Mouse (Mus musculus) left cerebral cortex, adult 9 months (tissue): Measurements from ENCODE around the gene Csmd2.

Experiments used
- DNase-seq, 2 experiments: peaks; one replicate each; pipeline ENCODE4 v3.0.0; 2022; ENCODE audit warnings: low spot score in 2 of 2

The Csmd2 gene

DNA sequence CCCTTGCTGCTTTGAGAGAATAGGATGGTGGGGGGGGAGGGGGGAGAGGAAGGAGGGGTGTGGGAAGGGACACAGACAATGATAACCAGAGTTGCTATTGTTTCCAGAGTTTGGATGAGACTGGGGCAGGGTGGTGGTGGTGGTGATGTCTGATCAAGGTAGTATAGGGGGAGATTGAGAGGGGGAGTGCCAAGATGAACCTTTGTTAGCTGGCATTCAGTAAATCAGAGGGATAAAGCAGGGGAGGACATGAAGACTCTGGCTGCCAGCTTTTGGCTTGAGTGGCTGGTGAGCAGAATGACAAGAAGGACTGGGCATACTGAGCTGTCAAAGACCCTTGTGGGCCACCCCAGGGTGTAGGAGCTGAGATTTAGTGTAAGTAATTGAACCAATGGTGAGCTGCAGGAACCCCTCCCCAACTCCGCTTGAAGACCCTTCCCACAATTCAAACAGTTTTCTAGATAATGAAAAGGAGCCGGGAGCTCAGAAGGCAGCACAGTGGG is 254.2 kb downstream of the Csmd2 start:
- DNase-seq = no peak

DNA sequence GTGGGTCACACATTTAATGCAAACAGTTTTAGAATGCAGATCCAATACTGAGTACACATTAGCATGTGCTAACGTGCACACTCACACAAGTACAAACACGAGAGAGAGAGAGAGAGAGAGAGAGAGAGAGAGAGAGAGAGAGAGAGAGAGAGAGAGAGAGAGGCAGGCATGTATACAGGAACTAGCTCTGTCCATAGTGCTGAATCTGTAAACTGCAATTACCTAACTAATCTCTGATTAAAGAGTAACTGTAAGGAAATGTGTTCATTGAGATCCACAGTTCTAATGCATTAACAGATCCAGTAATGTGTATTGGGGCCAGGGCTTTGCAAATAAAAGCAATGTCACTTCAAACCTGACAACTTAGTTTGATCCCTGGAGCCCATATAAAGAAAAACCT is 257.5 kb downstream of the Csmd2 start:
- DNase-seq = no peak

DNA sequence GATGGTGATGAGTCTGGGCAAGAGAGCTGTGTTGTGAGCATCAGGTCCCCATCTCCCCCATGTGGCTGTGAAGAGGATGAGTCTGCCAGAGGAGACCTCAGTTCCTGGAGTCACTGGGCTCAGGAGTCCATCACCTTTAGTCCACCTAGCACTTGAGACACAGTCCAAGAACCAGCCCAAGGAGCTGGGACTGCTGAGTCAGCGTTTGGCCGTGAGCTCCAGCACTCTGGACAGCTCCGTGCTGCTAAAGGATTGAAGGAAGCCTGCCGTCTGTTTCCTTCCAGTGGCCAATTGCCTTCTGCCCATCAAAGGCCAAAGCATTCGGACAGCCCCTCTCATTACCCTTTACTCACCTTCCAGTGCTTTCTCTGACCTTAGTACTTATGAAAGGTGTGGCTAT is 261.0 kb downstream of the Csmd2 start:
- no peak for DNase-seq

DNA sequence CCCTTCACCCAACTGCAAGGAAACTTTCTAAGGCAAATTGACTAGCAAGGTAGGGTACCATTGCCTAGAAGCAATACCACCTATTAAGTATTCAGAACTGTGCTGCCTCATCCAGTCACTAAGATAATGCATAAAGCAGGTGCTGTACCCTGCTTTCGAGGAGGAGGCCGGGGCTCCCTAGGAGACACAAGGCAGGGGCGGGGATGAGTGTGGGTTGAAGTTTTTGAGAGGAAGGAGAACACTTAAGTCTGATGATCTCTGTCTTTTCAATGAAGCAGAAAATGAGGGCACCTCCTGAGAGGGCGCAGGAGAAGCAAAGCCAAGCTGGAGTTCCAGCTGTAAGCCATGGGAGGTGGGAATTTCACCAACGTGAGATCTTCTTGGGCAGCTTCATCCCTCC is 271.6 kb downstream of the Csmd2 start:
- DNase-seq = peak in 1 of 2 experiments; percentile 22

DNA sequence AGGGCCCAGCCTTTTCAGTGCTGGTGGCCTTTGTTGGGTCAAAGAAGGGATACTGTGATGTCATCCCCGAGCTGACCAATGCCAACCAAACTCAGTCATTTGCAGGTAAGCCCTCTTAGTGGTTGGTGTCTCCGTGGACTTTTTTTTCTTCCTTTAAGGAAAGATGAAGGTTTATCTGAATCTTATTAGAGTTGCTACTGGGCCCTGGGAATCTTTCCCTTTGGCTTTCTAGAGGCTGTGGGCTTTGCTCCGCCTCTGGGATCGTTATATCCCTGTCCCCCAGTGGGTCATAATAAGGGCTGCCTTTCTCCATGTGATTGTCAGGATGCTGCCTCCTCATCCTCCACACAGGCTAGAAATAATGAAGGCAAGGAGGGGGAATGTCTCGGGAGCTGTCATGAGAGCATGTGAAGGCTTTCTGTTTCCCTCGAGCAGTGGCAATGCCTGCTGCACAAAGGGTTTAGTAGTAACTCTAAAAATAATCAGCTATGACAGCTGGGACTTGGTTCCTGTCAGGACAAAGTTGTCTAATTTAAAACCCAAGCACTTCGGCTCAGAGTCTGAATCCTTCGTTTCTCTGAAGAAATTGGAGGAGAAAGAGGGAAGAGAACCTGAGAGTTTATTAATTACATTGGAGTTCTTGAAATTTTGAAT is 273.4 kb downstream of the Csmd2 start, which contains the start of gene Hmgb4:
TSS of gene Hmgb4 (minus strand) at position 51 of the 654 bp plus-strand sequence.
- DNase-seq = peak in 1 of 2 experiments; percentile 36

DNA sequence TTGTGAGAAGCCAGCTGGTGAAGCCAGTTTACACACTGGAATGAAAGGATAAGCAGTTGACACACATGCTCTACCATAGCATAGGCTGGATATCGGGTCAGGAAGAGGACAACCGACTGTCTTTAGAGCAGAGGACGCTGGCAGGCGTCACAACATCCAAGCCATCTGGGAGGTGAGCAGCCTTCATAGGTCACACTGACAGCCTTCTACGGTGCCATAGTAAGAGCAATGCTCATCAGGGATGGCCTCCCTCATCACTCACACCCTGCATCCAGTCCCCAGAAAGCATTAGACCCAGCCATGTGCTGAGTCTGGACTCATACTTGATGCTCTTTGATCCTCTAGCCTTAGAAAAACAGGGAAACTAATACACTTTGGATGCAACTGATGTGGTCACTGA is 276.8 kb downstream of the Csmd2 start:
- DNase-seq = no peak

DNA sequence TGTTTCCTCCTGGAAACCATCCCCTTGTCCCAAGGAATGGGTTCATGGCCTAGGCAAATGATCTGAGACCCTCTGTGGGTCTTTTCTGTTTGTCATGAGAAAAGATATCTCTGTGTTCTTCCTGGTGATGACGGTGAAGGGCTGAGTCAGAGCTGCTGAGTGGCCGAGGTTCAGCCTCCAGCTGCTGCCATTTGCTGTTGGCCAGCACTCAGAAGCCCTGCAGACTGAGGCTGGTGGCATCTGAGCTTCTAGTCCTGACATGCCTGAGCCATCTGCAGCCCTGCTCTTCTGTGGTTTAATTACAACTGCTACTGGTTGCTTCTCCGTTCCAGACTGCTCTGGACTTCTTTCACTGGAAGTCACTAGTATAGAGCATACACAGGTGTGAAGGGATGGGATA is 277.7 kb downstream of the Csmd2 start:
- DNase-seq = no peak

DNA sequence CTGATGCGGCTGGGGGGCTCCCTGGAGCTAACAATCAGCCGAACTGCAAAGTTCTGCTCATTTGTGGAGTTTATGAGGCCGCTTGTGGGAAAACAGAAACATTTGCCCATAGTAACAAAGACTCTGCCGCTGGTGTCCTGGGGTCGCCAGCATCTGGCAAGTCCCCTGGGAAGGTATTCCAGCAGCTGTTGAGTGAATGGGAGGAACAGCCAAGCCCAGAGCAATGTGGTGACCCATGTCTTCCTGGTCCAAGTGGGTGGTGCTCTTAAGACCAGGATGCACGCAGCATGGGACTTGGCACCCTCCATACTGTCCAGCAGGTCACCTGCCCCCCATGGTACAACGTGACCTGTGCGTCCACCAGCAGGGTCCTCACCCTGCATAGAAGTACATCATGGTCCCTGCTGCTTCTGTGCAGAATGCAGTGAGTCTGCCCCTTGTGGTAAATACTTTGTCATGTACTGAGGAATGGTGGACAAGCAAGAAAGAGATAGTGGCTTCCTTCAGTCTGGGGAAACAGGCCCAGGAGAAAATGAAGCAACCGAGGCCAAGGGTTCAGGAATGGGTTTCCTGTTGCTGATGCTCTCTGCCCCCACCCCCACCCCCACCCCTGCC is 281.7 kb downstream of the Csmd2 start:
- no peak for DNase-seq

DNA sequence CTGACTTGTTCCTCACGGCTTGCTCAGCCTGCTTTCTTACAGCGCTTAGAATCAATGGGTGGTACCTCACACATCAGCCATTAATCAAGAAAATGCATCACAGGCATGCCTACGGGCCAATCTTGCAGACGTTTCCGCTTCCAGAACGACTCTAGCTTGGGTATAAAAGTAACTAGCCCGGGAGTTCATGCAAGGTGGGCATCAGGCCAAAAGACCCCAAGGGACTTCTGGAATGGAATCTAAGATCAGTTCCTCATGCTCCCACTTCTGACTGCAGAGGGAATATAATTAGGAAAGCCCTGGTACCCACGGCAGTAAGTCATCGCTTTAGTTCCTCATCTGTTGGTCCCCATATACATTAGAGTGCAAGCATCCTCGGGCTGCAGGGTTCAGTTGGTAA is 282.5 kb downstream of the Csmd2 start:
- DNase-seq = no peak

DNA sequence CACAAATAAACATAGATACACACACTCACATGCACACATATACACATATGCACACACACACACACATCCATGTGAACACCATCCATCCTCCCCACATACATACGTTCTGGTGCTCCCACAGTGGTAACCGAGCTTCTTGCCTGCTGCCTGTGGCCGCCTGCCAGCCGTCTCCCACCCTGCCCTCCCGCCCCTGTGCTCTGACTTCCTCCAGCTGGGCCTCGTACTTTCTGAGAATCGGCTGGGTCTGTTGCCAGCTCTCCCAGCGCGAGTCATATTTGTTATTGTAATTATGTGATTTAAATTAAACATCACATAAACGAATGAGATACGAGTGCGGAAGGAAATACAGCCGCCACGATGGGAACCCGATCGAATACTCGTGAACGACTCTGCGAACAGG is 283.3 kb downstream of the Csmd2 start:
- no peak for DNase-seq

DNA sequence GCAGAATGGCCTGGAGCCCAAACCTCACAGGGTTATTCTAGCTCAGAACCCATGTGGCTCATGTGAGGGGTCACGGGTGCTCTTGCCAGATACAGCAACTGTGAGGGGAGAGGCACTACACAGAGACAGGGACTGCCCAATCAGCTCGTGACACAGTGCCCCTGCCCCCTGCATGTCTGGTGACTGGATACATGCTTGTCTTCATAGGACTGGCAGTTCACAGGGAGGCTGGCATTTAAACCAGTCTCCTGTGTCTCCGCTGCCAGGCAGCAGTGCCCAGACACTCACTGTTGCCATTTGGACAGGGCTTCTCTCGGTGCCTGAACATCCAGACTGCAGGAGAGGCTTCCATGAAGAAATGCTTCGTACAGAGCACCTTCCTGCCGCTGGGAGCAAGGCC is 284.8 kb downstream of the Csmd2 start:
- DNase-seq = no peak

DNA sequence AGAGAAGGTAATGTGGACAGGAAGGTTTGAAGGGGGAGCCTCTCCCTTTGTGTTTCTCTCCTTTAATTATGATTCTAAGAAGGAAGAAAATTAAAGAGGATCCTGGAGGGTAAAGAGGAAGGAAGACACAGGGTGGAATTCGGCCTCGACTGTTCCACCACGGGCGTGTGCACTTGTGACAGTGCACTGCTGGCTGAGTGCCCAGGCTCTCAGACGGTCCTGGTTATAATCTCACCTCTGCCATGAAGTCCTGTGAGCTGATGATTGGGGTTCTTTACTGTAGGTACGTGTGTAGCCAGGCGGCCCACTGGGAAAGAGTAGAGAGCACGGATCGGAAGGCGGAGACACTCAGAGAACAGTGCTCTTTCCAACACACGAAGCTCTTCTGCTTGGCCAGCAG is 285.5 kb downstream of the Csmd2 start:
- DNase-seq = no peak

DNA sequence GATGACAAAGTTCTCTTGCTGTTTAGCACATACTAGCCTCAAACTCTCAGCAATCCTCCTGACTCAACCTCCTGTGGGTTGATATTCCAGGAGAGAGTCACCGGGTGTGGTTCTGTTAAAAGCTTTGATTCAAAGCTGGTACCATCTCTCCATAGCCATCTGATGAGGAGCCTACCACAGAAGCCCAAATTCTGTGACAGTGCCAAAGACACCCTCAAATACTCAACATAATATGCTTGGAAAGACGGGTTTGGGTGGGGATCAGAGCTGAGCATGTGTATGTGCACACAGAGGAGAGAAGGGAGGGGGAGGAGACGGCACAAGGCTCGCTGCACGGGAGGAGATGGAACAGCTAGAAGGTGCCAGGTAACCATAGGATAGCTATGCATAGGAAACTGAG is 287.5 kb downstream of the Csmd2 start:
- no peak for DNase-seq

DNA sequence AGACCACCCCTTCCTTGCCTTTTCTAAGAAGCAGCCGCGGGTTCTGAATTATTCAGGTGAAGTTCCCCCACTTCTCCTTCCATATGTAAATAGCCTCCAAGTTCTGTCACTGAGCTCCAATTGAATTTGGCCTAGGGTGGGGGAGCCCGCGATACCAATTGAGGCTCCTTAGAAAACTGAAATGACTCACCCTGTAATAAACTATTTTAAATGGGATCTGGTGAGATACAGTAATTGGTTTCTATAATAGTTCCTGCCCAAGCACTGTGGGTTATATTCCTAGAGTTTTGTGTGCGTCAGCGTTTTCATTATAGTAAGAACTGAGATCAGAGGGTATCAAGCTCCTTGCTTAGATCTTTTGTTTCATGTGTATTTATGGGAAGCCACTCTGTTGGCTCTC is 287.9 kb downstream of the Csmd2 start:
- peak in 1 of 2 experiments; percentile 40 for DNase-seq

DNA sequence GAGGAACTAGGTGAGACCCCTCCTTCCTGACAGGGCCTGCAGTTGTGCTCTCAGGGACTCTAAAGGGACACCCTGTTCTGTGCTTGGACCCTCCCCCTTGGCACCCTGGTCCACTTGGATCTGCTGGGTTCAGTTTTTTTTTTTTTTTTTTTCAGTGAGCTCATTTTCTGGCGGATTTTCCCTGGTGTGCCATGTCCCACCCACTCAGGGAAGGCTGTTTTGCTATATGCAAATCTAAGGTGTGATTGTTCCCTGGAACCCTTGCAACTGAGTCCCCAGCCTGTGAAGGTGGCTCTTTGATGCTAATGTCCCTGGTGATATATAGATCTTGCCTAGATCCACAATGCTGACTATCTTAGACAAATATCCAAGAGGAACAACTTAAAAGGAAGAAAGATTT is 297.4 kb downstream of the Csmd2 start:
- peak in 1 of 2 experiments; percentile 34 for DNase-seq

DNA sequence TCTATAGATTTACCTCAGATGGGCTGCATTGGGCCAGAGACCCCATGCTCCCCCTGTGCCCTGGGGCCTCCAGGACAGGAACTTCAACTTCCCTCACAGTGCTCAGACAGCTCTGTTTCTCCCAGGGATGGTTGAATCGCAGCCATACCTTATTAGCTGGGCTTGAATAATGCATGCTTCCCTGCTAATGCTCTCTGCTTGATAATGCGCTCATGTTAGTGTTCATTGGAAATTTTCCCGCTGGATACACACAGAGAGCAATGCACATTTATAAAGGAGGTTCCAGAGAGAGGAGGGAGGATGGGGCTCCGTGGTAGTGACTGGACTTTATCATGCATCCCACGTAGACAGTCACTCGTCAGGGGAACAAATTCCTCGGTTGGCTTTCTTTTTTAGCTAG is 300.4 kb downstream of the Csmd2 start:
- DNase-seq = no peak

DNA sequence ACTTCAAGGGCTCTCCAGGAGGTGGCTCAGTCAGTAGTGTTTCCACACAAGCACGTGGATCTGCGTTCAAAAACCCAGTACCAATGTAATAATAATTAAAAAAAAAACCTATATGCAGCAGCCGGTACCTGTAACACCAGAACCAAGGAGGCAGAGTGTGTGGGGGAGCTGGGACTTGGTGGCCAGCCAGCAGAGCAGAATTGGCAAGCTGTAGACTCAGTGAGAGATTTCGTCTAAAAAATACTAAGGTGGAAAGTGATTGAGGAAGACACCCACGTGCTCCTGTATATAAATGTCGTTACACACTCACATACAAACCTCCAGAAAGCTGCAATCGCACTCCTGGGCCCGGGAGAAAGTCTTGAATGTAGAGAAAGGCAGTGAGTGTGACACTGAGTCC is 316.4 kb downstream of the Csmd2 start:
- peak; percentile 35 to 81 for DNase-seq

DNA sequence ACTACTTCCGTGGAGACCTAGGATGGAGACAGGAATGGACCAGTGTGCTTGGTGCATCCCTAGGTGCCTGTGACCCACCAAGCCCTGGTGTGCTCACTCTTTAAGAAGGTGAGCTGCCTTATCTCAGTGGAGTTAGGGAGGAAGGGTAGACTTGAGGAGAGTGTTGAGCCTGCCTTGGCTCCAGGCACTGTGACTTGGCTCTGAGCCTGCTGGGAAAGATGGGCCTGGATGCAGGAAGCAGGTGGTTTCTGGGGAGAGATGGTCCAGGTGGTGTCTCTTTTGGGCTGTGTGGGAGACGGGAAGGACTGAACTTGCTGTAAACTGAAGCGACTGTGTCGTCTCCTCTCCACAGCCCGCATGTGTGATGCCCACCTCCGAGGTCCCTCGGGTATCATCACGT is 318.4 kb downstream of the Csmd2 start:
- DNase-seq = no peak

DNA sequence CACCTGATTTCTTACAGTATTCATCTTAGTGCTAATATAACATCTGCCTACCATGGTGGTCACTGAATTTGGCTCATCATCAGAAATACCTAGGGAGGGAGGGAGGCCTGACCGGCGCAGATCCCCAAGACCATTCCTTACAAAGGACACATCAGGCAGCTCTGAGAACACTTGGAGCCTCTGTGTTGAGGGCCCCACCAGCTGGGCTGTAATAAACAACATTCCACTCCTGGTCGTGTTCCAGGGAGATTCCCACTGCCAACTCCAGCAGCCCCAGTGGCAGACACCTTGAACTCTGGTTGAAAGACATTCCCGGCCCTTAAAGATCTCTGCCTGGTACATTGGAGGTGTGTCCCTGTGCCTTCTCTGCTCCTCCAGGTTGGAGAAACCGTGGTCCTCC is 327.7 kb downstream of the Csmd2 start:
- DNase-seq = no peak

DNA sequence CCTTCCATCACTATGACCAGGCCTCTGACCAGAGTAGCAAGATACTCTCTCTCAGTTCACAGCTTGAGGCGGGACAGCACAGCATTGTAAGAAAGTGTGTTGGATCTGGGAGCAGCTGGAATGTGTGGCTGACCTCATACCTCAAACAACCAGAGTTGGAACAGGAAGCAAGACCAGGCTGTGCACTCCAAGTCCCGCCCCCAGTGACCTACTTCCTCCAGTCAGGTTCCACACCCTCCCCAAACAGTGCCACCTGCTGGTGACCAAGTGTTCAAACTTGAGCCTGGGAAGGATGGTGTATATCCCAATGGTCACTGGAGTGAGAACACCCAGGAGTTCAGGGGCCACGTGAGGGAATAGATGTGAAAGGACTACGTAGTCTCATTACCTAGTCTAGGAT is 330.3 kb downstream of the Csmd2 start:
- no peak for DNase-seq

DNA sequence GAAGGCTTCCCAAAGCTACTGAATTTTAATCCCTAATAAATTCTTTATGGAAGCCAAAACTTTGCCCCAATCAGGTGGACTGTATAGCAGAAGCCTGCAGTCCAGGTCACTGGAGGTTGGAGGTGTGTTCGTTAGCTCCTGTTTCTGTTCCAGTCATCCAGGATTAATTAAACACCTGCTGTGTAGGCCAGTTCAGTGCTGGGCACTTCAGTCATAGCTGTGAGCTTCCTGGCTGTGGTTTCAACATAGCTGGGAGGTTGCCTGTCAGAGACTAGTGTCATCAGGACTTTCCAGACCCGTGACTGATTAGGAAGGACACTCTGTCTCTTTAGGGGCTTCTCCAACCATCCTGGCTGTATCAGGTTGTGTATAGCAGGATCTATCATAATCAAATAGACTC is 337.9 kb downstream of the Csmd2 start:
- no peak for DNase-seq

DNA sequence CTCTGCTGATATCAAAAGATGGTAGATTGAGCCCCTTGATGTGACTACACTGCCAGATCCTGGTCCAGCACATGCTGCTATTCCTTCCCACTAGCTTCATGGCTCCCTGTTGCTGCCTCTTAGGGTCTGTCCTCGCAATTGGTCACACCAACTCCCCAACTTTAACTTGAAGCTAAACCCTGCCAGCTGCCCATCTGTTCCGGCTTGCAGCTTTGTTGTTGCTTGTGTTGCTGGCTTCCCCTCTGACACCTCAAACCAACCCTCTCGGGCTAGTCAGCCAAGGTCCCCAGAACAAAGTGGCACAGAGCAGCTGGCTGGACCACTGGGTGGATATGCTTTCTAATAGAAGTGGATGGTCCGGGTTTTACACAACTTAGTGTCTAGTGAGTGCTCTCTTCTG is 339.1 kb downstream of the Csmd2 start:
- no peak for DNase-seq

DNA sequence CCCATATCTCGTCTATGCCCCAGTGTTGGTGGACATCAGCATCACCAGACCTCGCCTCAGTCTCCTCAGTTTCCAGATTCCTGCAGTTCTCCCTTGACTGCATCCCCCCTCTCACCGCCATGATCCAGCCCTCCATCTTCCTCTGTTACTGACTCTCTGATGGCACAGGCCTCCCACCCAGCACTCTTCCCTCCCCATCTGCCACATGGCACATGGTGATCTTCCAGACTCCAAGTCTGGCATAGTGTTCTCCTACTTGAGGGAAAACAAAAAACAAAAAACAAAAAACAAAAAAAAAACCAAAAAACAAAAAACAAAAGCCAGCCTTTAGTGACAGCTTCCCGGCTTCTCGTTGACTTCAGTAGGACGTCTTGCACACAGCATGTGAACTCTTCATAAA is 339.8 kb downstream of the Csmd2 start:
- no peak for DNase-seq

DNA sequence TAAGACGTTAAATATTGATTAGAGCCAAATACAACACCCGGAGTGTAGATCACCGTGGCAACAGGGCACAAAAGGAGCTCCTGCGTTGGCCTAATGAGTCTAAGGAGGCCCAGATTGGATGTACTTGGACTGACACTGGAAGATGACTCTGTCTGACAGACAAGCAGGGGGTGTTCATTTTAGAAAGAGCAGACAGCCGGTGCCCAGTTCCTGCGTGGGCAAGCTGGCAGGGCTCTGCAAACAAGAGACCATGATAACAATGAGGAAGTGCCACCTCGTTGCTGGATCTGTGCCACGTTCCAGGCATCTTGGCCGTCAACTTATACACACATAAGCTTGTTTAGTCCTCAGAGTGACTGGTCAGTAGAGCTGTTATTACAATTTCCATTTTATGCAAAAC is 342.9 kb downstream of the Csmd2 start:
- DNase-seq = peak in 1 of 2 experiments; percentile 74
